Mouse (Mus musculus): ENCODE results near the gene Zfp334.

DNA sequence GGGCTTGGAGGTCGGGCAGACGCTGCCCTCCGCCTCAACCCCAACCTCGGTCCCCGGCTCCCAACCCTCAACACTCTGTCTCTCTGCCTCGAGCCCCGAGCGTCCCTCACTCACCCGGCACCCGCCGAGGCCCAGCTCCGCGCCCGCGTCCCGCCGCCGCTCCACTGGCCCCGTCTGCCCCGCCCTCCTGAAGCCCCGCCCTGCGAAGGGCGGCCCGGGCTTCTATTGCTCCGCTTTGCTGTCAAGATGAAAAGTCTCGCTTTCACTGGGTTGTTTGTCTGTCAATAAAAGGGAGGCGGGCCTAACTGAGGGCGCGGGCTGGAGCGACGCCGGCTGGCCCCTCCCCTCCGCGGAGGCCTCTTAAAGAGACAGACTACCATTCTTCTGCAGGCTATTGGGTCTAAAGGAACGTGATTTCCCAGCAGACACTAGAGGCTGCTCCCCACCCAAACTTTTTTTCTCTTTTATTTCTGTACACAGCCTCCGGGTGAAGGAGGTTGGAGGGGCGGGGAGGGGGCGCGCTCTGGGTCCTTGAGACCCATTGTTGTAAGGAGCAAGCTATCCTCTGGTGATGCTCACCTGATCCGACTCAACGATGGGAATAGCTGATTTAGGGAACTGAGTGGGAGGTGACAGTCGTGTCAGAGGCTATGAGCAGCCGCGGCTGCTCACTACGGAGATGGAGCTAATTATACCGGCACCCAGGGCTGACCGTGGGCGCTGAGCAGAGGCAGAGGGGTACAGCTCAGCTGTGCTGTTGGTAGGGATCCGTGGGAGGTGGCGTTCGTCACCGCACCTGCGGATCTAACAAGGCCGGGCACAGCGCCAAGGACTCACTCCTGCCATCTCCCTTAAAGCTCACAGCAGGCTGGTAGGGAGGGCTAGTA lies 61.5 kb downstream of the Zfp334 start, which contains the start of gene Elmo2:
- no peak for TF ChIP-seq CTCF (IDR thresholded peaks at IDR 0.05)
- peak; percentile 58; the same call in 1 of the 2 replicates for TF ChIP-seq EP300 (IDR thresholded peaks at IDR 0.05)
